Mouse (Mus musculus): Measurements from ENCODE around the gene Prm3. TPM values are rescaled to one million over a fixed set of nuclear protein-coding genes. Genes with fewer than 3 reads are reported as not detected.

Prm3 gene
- polyA plus RNA-seq, 1 experiment, result not detected

DNA sequence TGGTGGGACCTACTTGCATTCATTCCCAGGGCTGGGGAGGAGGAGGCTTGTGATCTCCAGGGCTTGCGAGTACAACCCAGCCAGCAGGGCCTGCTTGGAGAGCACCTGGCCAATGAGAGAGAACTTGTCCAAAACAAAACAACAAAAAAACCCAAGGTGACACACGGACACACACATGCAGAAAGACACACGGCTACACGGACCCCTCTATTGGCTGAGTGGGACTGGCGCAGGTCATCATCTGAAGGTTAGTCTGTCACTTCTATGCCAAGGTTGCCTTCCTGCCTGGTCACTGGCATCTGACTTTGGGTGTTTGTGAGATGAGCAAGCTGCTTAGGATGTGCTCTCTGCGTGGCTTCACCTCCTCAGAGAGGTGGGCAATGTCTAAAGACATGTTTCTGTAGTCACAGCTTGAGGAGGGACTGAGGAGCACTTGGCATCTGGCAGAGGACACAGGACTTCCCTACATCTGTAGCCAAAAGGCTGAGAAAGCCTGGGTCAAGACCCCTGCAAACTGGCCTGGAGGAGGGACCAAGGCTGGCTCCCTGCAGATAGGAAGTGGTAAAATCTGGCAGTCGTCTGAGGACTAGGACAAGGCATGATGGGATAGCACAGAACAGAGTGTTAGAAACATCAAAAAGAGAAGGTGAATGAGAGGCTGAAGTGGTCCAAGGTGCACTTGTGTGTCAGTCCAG lies 37.2 kb upstream of the Prm3 start:
- no peak overlapping the region for H3K4me3 ChIP-seq (replicated peaks)
- H3K4me1 ChIP-seq (ENCODE audit: control insufficient read depth), result no peaks in the 10 kb centered on the region
- H3K36me3 ChIP-seq (ENCODE audit: control insufficient read depth), result no peaks in the 10 kb centered on the region
- no peak for TF ChIP-seq TAL1 (IDR thresholded peaks at IDR 0.05; ENCODE audit: low read length)
- no peak for TF ChIP-seq GATA1 (IDR thresholded peaks at IDR 0.05; ENCODE audit: low read length)
- no peaks in the 10 kb centered on the region for H3K9me3 ChIP-seq (ENCODE audit: control insufficient read depth, low read length)
- H3K27me3 ChIP-seq (ENCODE audit: control insufficient read depth), result peaks cover 3% of the 10 kb centered on the region; the same call in 1 of the 2 replicates

- Histone ChIP-seq H3K9me3 (ENCODE audit: control insufficient read depth, low read length) (no peaks in the 10 kb centered on the region), H3K4me1 (ENCODE audit: control insufficient read depth) (no peaks in the 10 kb centered on the region), H3K4me3 (replicated peaks) (no peak overlapping the region), H3K36me3 (ENCODE audit: control insufficient read depth) (no peaks in the 10 kb centered on the region), H3K27me3 (ENCODE audit: control insufficient read depth) (no peaks in the 10 kb centered on the region)
- TF ChIP-seq GATA1 (IDR thresholded peaks at IDR 0.05; ENCODE audit: low read length) (no peak), TAL1 (IDR thresholded peaks at IDR 0.05; ENCODE audit: low read length) (no peak)
Measured at GRCm38 (mm10) chr16:10827269-10827668, 36.6 kb upstream of the Prm3 start.

DNA sequence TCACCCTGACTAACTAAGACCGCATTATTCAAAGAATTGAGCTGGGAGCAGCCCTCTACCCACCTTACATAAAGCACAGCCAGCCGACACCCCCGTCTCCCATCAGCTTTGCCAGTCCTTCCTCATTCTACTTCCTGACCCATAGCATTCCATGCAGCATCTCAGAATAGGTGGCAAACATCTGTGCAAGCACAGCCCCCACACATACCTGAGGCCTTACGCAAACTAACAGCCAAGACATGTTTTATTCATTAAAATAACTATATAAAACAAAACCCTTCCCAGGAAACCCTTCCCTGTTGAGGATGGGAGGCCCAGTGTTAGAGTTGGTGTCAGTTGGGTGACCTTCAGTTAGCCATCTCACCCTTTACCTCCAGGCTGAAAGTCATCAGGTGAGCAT lies 35.1 kb upstream of the Prm3 start:
- TF ChIP-seq GATA1 (IDR thresholded peaks at IDR 0.05; ENCODE audit: low read length), result no peak
- no peak for TF ChIP-seq TAL1 (IDR thresholded peaks at IDR 0.05; ENCODE audit: low read length)
- no peaks in the 10 kb centered on the region for H3K9me3 ChIP-seq (ENCODE audit: control insufficient read depth, low read length)
- H3K4me3 ChIP-seq (replicated peaks), result no peak overlapping the region
- no peaks in the 10 kb centered on the region for H3K36me3 ChIP-seq (ENCODE audit: control insufficient read depth)
- no peaks in the 10 kb centered on the region for H3K4me1 ChIP-seq (ENCODE audit: control insufficient read depth)
- H3K27me3 ChIP-seq (ENCODE audit: control insufficient read depth), result no peaks in the 10 kb centered on the region

- Histone ChIP-seq H3K4me1 (ENCODE audit: control insufficient read depth) (no peaks in the 10 kb centered on the region), H3K9me3 (ENCODE audit: control insufficient read depth, low read length) (no peaks in the 10 kb centered on the region), H3K4me3 (replicated peaks) (no peak overlapping the region), H3K27me3 (ENCODE audit: control insufficient read depth) (no peaks in the 10 kb centered on the region), H3K36me3 (ENCODE audit: control insufficient read depth) (no peaks in the 10 kb centered on the region)
- TF ChIP-seq GATA1 (IDR thresholded peaks at IDR 0.05; ENCODE audit: low read length), result no peak
- TF ChIP-seq TAL1 (IDR thresholded peaks at IDR 0.05; ENCODE audit: low read length), result no peak
Measured at GRCm38 (mm10) chr16:10824536-10824935, 33.8 kb upstream of the Prm3 start.

- Histone ChIP-seq H3K4me3 (replicated peaks) (no peak overlapping the region), H3K4me1 (ENCODE audit: control insufficient read depth) (no peaks in the 10 kb centered on the region), H3K9me3 (ENCODE audit: control insufficient read depth, low read length) (no peaks in the 10 kb centered on the region), H3K36me3 (ENCODE audit: control insufficient read depth) (no peaks in the 10 kb centered on the region), H3K27me3 (ENCODE audit: control insufficient read depth) (no peaks in the 10 kb centered on the region)
- TF ChIP-seq GATA1 (IDR thresholded peaks at IDR 0.05; ENCODE audit: low read length), result no peak
- TF ChIP-seq TAL1 (IDR thresholded peaks at IDR 0.05; ENCODE audit: low read length), result no peak
Measured at GRCm38 (mm10) chr16:10821387-10821786, 30.7 kb upstream of the Prm3 start.

DNA sequence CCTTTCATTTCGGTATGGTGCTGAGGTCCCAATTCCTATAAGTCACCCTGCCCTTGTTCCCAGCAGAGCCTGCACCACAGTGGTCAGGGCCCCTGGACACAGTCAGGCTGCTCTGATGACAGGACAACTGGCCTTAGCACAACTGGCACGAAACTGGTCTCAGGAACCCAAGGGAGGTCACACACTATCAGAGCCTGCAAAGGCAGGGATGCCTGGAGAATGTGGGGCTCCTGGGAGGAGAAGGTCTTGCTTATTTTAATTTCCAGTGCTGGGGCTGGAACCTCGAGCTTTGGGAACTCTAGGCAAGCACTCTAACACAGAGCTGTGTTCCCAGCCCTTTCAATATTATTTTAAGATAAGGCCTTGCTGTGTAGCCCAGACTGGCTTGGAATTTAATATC lies 29.3 kb upstream of the Prm3 start:
- Histone ChIP-seq H3K27me3 (ENCODE audit: control insufficient read depth) (no peaks in the 10 kb centered on the region), H3K36me3 (ENCODE audit: control insufficient read depth) (no peaks in the 10 kb centered on the region), H3K9me3 (ENCODE audit: control insufficient read depth, low read length) (no peaks in the 10 kb centered on the region), H3K4me1 (ENCODE audit: control insufficient read depth) (peaks cover 2% of the 10 kb centered on the region), H3K4me3 (replicated peaks) (no peak overlapping the region)
- TF ChIP-seq TAL1 (IDR thresholded peaks at IDR 0.05; ENCODE audit: low read length), result no peak
- no peak for TF ChIP-seq GATA1 (IDR thresholded peaks at IDR 0.05; ENCODE audit: low read length)

GRCm38 (mm10) chr16:10818579-10819135 lies 27.9 kb upstream of the Prm3 start:
- no peak for TF ChIP-seq TAL1 (IDR thresholded peaks at IDR 0.05; ENCODE audit: low read length)
- TF ChIP-seq GATA1 (IDR thresholded peaks at IDR 0.05; ENCODE audit: low read length), result no peak
- Histone ChIP-seq H3K27me3 (ENCODE audit: control insufficient read depth) (no peaks in the 10 kb centered on the region), H3K4me1 (ENCODE audit: control insufficient read depth) (peaks cover 8% of the 10 kb centered on the region), H3K36me3 (ENCODE audit: control insufficient read depth) (no peaks in the 10 kb centered on the region), H3K4me3 (replicated peaks) (no peak overlapping the region), H3K9me3 (ENCODE audit: control insufficient read depth, low read length) (no peaks in the 10 kb centered on the region)

DNA sequence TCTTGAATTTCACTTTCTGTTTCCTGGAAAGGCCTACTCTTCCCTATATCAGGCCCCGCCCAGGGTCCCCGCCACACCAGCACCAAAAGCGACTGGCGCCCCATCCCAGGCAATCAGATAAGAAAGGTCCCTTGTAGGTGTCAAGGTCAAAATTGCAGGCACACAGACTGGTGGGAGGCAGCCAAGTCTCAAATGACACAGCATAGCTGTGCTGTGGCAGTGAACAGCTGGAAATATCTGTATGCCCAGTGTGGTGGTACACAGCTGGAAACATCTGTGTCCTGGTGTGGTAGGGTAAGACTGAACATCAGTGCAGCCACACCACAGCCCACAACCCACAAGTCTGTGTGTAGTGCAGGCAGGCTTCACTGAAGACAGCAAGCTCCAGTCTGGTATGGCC lies 24.1 kb upstream of the Prm3 start:
- Histone ChIP-seq H3K4me1 (ENCODE audit: control insufficient read depth) (peaks cover 8% of the 10 kb centered on the region), H3K27me3 (ENCODE audit: control insufficient read depth) (peaks cover 4% of the 10 kb centered on the region), H3K36me3 (ENCODE audit: control insufficient read depth) (no peaks in the 10 kb centered on the region), H3K4me3 (replicated peaks) (no peak overlapping the region), H3K9me3 (ENCODE audit: control insufficient read depth, low read length) (no peaks in the 10 kb centered on the region)
- TF ChIP-seq TAL1 (IDR thresholded peaks at IDR 0.05; ENCODE audit: low read length) (no peak), GATA1 (IDR thresholded peaks at IDR 0.05; ENCODE audit: low read length) (peak; percentile 31; the same call in 1 of the 2 replicates)

DNA sequence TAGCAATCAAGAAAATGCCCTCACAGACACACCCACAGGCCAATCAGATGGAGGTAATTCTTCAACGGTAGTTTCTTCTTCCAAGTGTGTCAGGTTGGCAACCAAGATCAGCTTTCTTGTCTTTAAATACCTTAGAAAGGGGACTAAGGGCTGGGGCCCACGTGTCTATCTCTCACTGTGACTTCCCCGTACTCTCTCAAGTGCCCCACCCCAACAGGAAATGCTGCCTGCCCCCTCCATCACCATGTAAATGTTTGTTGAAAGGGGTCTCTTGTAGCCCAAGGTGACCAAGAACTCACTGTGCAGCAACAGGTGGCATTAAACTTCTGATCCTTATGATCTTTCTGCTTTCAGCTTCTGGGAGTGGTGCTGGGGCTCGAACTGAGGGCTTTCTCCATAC lies 23.0 kb upstream of the Prm3 start:
- H3K27me3 ChIP-seq (ENCODE audit: control insufficient read depth), result peaks cover 4% of the 10 kb centered on the region
- H3K4me3 ChIP-seq (replicated peaks), result no peak overlapping the region
- TF ChIP-seq GATA1 (IDR thresholded peaks at IDR 0.05; ENCODE audit: low read length), result no peak
- TF ChIP-seq TAL1 (IDR thresholded peaks at IDR 0.05; ENCODE audit: low read length), result no peak
- H3K9me3 ChIP-seq (ENCODE audit: control insufficient read depth, low read length), result no peaks in the 10 kb centered on the region
- no peaks in the 10 kb centered on the region for H3K36me3 ChIP-seq (ENCODE audit: control insufficient read depth)
- H3K4me1 ChIP-seq (ENCODE audit: control insufficient read depth), result peaks cover 8% of the 10 kb centered on the region
